Mouse (Mus musculus) E14TG2a.4 (cell line): ENCODE results near the gene C2cd4a.

Source experiments
- CTCF ChIP-seq: conservative IDR thresholded peaks from 2 replicates; pipeline ENCODE4 v1.5.1; 2014; ENCODE audit warnings: low read length
- NANOG ChIP-seq: IDR thresholded peaks from 2 replicates; pipeline ENCODE4 v1.6.1; 2014; ENCODE audit warnings: borderline replicate concordance, low read length, mixed read lengths
- POU5F1 ChIP-seq: IDR thresholded peaks from 2 replicates; pipeline ENCODE4 v1.6.1; 2014; ENCODE audit warnings: low read length, borderline replicate concordance

DNA sequence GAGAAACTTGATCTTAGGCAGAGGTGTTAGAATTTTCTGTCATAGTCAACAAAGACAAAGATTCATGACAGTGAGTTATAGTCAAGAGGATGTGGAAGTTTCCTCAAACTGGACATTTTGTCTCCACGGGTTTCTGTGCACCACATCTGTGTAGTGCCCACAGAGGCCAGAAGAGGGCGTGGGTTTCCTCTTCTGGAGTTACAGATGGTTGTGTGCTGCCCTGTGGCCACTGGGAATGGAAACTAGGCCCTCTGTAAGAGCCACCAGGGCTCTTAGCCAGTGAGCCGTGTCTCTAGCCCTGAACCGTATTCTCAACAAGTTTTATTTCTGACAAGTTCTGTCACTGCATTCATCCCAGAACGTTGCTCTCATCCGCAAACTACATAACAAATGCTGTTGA lies 21.6 kb downstream of the C2cd4a start:
- peak; percentile 62 for TF ChIP-seq CTCF
- no peak for TF ChIP-seq POU5F1
- no peak for TF ChIP-seq NANOG
